Mouse (Mus musculus): ENCODE measurements around the gene Cd96. TPM values are rescaled to one million over a fixed set of nuclear protein-coding genes. Genes with fewer than 3 reads are reported as not detected.

Cd96 gene
- total and polyA plus RNA-seq, 2 experiments from 2014 or later, result 0.10 TPM; not detected in 1

- Histone ChIP-seq H3K4me3 (ENCODE audit: low read depth, low read length) (no peak overlapping the region), H3K4me1 (ENCODE audit: insufficient read depth) (no peaks in the 10 kb centered on the region), H3K4me2 (ENCODE audit: low read depth) (no peak overlapping the region), H3K27me3 (ENCODE audit: insufficient read depth, low read length) (no peaks in the 10 kb centered on the region), H3K9me3 (ENCODE audit: low read length) (no peaks in the 10 kb centered on the region), H3K27ac (ENCODE audit: low read depth, low read length) (no peak overlapping the region), H3K36me3 (ENCODE audit: insufficient read depth) (no peaks in the 10 kb centered on the region), H3K9ac (no peak overlapping the region)
- ATAC-seq (no peak), DNase-seq (no peak)
- no peak for TF ChIP-seq CTCF (IDR thresholded peaks at IDR 0.05; ENCODE audit: low read depth)
Observed at GRCm38 (mm10) chr16:46122238-46122637, 2.2 kb upstream of the Cd96 start.

- Histone ChIP-seq H3K27ac (ENCODE audit: low read depth, low read length) (no peak overlapping the region), H3K4me1 (ENCODE audit: insufficient read depth) (no peaks in the 10 kb centered on the region), H3K9me3 (ENCODE audit: low read length) (no peaks in the 10 kb centered on the region), H3K36me3 (ENCODE audit: insufficient read depth) (no peaks in the 10 kb centered on the region), H3K4me3 (ENCODE audit: low read depth, low read length) (no peak overlapping the region), H3K4me2 (ENCODE audit: low read depth) (no peak overlapping the region), H3K27me3 (ENCODE audit: insufficient read depth, low read length) (no peaks in the 10 kb centered on the region), H3K9ac (no peak overlapping the region)
- TF ChIP-seq CTCF (IDR thresholded peaks at IDR 0.05; ENCODE audit: low read depth), result peak; percentile 72
- peak; percentile 76 for DNase-seq
- ATAC-seq, result peak; percentile 84
- 35% methylated on average over 2 of the region's 2 CpGs for WGBS
Observed at GRCm38 (mm10) chr16:46121420-46121819, 1.4 kb upstream of the Cd96 start.

GRCm38 (mm10) chr16:46120607-46121006 lies 556 bp upstream of the Cd96 start:
- no peaks in the 10 kb centered on the region for H3K27me3 ChIP-seq (ENCODE audit: insufficient read depth, low read length)
- no peak overlapping the region for H3K9ac ChIP-seq
- peak; percentile 10 for DNase-seq

GRCm38 (mm10) chr16:46117645-46118044 lies 2.4 kb downstream of the Cd96 start:
- H3K9me3 ChIP-seq (ENCODE audit: low read length), result no peaks in the 10 kb centered on the region
- H3K27ac ChIP-seq (ENCODE audit: low read depth, low read length), result no peak overlapping the region
- 88% methylated on average over 3 of the region's 3 CpGs for WGBS
- no peaks in the 10 kb centered on the region for H3K27me3 ChIP-seq (ENCODE audit: insufficient read depth, low read length)
- TF ChIP-seq CTCF (IDR thresholded peaks at IDR 0.05; ENCODE audit: low read depth), result no peak
- no peaks in the 10 kb centered on the region for H3K36me3 ChIP-seq (ENCODE audit: insufficient read depth)
- no peak for DNase-seq
- ATAC-seq, result no peak
- no peak overlapping the region for H3K9ac ChIP-seq
- H3K4me2 ChIP-seq (ENCODE audit: low read depth), result no peak overlapping the region
- no peak overlapping the region for H3K4me3 ChIP-seq (ENCODE audit: low read depth, low read length)
- H3K4me1 ChIP-seq (ENCODE audit: insufficient read depth), result no peaks in the 10 kb centered on the region

More at GRCm38 (mm10) chr16:46120607-46121006, 556 bp upstream of the Cd96 start:
- Histone ChIP-seq H3K4me2 (ENCODE audit: low read depth) (no peak overlapping the region), H3K27ac (ENCODE audit: low read depth, low read length) (no peak overlapping the region), H3K4me1 (ENCODE audit: insufficient read depth) (no peaks in the 10 kb centered on the region), H3K4me3 (ENCODE audit: low read depth, low read length) (no peak overlapping the region), H3K9me3 (ENCODE audit: low read length) (no peaks in the 10 kb centered on the region), H3K36me3 (ENCODE audit: insufficient read depth) (no peaks in the 10 kb centered on the region)
- no peak for ATAC-seq
- 74% methylated on average over 3 of the region's 3 CpGs for WGBS
- 0 out of 2 replicates have a peak, but pooled peaks have one; percentile 16 for TF ChIP-seq CTCF (IDR thresholded peaks at IDR 0.05; ENCODE audit: low read depth)

GRCm38 (mm10) chr16:46114727-46115126 lies 5.3 kb downstream of the Cd96 start:
- Histone ChIP-seq H3K36me3 (ENCODE audit: insufficient read depth) (no peaks in the 10 kb centered on the region), H3K4me1 (ENCODE audit: insufficient read depth) (no peaks in the 10 kb centered on the region), H3K9me3 (ENCODE audit: low read length) (no peaks in the 10 kb centered on the region), H3K27ac (ENCODE audit: low read depth, low read length) (no peak overlapping the region), H3K9ac (no peak overlapping the region), H3K4me3 (ENCODE audit: low read depth, low read length) (no peak overlapping the region), H3K4me2 (ENCODE audit: low read depth) (no peak overlapping the region), H3K27me3 (ENCODE audit: insufficient read depth, low read length) (no peaks in the 10 kb centered on the region)
- no peak for ATAC-seq
- TF ChIP-seq CTCF (IDR thresholded peaks at IDR 0.05; ENCODE audit: low read depth), result no peak
- WGBS, result 73% methylated on average over 2 of the region's 2 CpGs
- no peak for DNase-seq

GRCm38 (mm10) chr16:46109536-46109935 lies 10.5 kb downstream of the Cd96 start:
- H3K9ac ChIP-seq, result no peak overlapping the region
- H3K4me2 ChIP-seq (ENCODE audit: low read depth), result no peak overlapping the region
- TF ChIP-seq CTCF (IDR thresholded peaks at IDR 0.05; ENCODE audit: low read depth), result no peak
- no peaks in the 10 kb centered on the region for H3K36me3 ChIP-seq (ENCODE audit: insufficient read depth)
- H3K27ac ChIP-seq (ENCODE audit: low read depth, low read length), result no peak overlapping the region
- no peak for DNase-seq
- ATAC-seq, result no peak
- H3K9me3 ChIP-seq (ENCODE audit: low read length), result no peaks in the 10 kb centered on the region
- H3K4me3 ChIP-seq (ENCODE audit: low read depth, low read length), result no peak overlapping the region
- H3K4me1 ChIP-seq (ENCODE audit: insufficient read depth), result no peaks in the 10 kb centered on the region
- no peaks in the 10 kb centered on the region for H3K27me3 ChIP-seq (ENCODE audit: insufficient read depth, low read length)
- 59% methylated on average over 8 of the region's 8 CpGs for WGBS

- ATAC-seq (no peak), DNase-seq (no peak)
- H3K9me3 ChIP-seq (ENCODE audit: low read length), result no peaks in the 10 kb centered on the region
- no peaks in the 10 kb centered on the region for H3K36me3 ChIP-seq (ENCODE audit: insufficient read depth)
- H3K27me3 ChIP-seq (ENCODE audit: insufficient read depth, low read length), result no peaks in the 10 kb centered on the region
- no peak for TF ChIP-seq CTCF (IDR thresholded peaks at IDR 0.05; ENCODE audit: low read depth)
- no peak overlapping the region for H3K4me2 ChIP-seq (ENCODE audit: low read depth)
- H3K9ac ChIP-seq, result no peak overlapping the region
- H3K4me1 ChIP-seq (ENCODE audit: insufficient read depth), result no peaks in the 10 kb centered on the region
- no peak overlapping the region for H3K27ac ChIP-seq (ENCODE audit: low read depth, low read length)
- no peak overlapping the region for H3K4me3 ChIP-seq (ENCODE audit: low read depth, low read length)
- WGBS, result 55% methylated on average over 4 of the region's 4 CpGs
Observed at GRCm38 (mm10) chr16:46107431-46107830, 12.6 kb downstream of the Cd96 start.

- WGBS, result 86% methylated on average over 9 of the region's 9 CpGs
- Histone ChIP-seq H3K4me2 (ENCODE audit: low read depth) (no peak overlapping the region), H3K4me3 (ENCODE audit: low read depth, low read length) (no peak overlapping the region), H3K9ac (no peak overlapping the region), H3K36me3 (ENCODE audit: insufficient read depth) (no peaks in the 10 kb centered on the region), H3K27ac (ENCODE audit: low read depth, low read length) (no peak overlapping the region), H3K27me3 (ENCODE audit: insufficient read depth, low read length) (no peaks in the 10 kb centered on the region), H3K4me1 (ENCODE audit: insufficient read depth) (no peaks in the 10 kb centered on the region), H3K9me3 (ENCODE audit: low read length) (no peaks in the 10 kb centered on the region)
- DNase-seq (no peak), ATAC-seq (no peak)
- no peak for TF ChIP-seq CTCF (IDR thresholded peaks at IDR 0.05; ENCODE audit: low read depth)
Observed at GRCm38 (mm10) chr16:46104491-46104890, 15.6 kb downstream of the Cd96 start.
